Mouse (Mus musculus) hematopoietic stem cell, adult 5-6 weeks (primary cell): ENCODE data around the gene Atcay. TPM values are rescaled to one million over a fixed set of nuclear protein-coding genes. Genes with fewer than 3 reads are reported as not detected.
A peak's percentile ranks its signal among the peaks of the same experiment; 100 is the strongest.
"Not testable (repeated sequence)": the region's sequence is repeated elsewhere in the genome, so short reads cannot be mapped to it uniquely, and the experiment has no call there.

ENCODE experiments used
- ATAC-seq, 2 experiments: fragments of 125-278 bp in 1 of 2; replicated peaks in 1 of 2; 2 replicates each; pipeline ENCODE4 v1.8.0; 2016 to 2017; ENCODE audit warnings: inconsistent platforms in 2 of 2, mild to moderate bottlenecking in 2 of 2, moderate number of reproducible peaks in 2 of 2, low read depth in 1 of 2, moderate TSS enrichment in 1 of 2; ENCODE audit not compliant: low FRiP score in 2 of 2, poor library complexity in 2 of 2, severe bottlenecking in 2 of 2, insufficient read depth in 1 of 2, low TSS enrichment in 1 of 2
- total RNA-seq: library from RNA; stranded (forward); fragments of 172-1452, 232-1000 nt; gene quantifications from 2 replicates; pipeline ENCODE4 v1.2.3, GENCODE M21; 2017

Gene Atcay
- total RNA-seq, 1 experiment from 2014 or later: not detected

DNA sequence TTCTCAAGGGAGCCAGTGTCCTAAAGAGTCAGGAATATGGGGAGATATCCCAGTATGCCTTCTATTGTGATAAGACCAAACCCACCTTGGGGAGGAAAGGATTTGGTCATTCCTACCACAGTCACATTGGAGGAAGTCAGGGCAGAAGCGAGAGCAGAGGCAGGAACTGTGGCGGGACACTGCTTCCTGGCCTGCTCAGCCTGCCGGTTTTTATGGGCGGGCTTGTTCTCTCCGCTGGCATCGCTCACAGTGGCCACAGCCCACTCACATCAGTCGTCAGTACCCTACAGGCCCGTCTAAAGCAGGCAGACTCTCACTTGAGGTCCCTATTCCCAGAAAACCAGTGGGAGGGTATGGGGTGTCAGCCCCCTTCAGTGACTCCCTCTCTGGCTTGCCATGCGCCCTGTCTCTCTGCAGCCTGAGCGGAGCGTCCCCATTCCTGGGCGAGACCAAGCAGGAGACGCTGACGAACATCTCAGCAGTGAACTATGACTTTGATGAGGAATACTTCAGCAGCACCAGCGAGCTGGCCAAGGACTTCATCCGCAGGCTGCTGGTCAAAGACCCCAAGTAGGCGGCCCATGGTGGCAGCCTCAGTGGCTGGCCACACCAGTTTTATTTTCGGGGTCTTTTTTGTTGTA is 39.2 kb downstream of the Atcay start:
- peak; percentile 39 to 48; a peak in 2 of 4 replicates for ATAC-seq

GRCm38 (mm10) chr10:81190912-81191321 is 39.7 kb downstream of the Atcay start:
- ATAC-seq: no peak; a peak in 1 of 4 replicates

DNA sequence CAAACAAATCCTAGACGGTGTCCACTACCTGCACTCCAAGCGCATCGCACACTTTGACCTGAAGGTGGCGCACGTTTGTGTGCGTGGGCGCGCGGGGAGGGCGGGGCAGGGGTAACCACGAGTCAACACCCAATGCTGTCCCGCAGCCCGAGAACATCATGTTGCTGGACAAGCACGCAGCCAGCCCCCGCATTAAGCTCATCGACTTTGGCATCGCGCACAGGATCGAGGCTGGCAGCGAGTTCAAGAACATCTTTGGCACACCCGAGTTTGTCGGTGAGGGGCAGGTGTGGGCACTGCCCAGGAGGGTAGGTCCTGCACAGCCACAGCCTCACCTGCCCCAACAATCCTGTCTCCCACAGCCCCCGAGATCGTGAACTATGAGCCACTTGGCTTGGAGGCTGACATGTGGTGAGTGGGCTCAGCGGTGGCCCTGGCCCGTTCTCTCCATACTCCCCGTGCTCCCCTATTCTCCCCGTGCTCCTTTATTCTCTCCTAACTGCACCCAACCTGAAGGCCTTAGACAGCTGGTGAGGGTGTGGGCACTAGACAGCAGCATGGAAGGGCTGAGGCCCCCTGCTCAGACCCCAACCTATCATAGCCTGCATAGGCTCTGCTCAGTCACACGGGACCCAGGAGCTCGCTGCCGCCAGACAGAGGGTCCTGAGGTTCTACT is 40.3 kb downstream of the Atcay start:
- ATAC-seq: no peak

- ATAC-seq: no peak
These were observed 40.8 kb downstream of the Atcay start for GRCm38 (mm10) chr10:81189821-81190220.

DNA sequence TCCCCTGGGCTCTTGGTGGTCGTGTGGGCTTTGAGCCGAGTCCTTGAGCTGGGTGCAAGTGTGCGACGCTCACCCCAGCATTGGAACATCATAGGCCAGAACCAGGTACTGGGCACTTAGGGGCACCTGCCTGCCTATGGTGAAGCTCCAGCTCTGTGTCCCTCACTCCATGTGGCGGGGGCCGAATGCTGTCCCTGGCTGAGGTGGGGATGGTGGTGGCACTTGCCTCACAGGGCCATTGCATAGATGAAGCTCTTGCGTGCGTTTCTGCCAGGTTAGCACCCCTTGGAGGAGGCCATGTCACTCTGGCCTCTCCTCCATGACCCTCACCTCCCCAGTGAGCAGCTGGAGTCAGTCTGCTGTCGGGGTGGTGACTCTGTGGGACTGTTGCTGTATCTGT is 43.5 kb downstream of the Atcay start:
- no peak for ATAC-seq

- no peak for ATAC-seq
These were observed 45.9 kb downstream of the Atcay start for GRCm38 (mm10) chr10:81184765-81185164.

DNA sequence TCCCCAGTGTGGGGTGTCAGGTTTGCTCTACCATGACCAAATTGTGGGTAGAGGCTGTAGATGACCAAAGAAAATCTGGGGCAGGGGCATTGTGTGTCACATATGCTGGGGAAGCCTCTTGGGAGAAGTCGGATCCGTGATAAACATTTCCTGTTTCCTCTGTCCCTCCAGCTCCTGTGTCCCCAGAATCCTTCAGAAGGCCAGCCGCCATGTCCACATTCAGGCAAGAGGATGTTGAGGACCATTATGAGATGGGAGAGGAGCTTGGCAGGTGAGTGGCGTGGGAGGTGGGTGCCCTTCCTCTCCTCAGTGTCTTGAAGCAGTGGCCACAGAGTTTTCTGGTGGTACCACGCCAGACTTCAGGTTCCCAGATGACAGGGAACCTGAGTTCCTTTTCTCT is 46.8 kb downstream of the Atcay start, which contains the start of gene 4930442H23Rik:
4930442H23Rik (minus strand) TSS at position 45 of the 400 bp plus-strand sequence.
- ATAC-seq: no peak

- peak; percentile 87 to 91 for ATAC-seq
These were observed 48.0 kb downstream of the Atcay start, which contains the start of gene Dapk3 for GRCm38 (mm10) chr10:81182336-81183333. Gene Dapk3 (plus strand): TSS chr10:81183005.

DNA sequence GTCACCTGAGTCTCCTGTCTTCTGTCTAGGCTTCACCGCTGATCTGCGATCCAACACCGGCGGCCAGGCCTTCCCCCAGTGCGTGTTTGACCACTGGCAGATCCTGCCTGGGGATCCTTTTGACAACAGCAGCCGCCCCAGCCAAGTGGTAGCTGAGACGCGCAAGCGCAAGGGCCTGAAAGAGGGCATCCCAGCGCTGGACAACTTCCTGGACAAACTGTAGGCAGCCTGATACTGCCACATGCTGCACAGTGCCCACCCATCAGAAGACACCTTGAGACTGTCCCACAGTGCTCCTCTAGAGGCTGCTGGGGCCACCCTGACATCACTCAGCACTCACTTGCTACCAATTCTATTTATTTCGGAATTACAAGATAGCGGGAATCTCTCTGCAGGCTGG is 48.8 kb downstream of the Atcay start:
- ATAC-seq: not testable (repeated sequence)

DNA sequence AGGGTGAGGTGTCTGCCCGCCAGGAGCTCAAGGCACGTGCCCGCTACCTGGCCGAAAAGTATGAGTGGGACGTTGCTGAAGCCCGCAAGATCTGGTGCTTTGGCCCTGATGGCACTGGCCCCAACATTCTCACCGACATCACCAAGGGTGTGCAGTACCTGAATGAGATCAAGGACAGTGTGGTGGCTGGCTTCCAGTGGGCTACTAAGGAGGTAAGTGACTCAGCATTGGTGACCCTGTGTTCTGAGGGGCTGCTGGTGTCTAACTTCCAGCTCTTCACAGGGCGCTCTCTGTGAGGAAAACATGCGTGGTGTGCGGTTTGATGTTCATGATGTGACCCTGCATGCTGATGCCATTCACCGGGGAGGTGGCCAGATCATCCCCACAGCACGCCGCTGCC is 49.7 kb downstream of the Atcay start:
- ATAC-seq: no peak

GRCm38 (mm10) chr10:81179451-81180342 is 50.9 kb downstream of the Atcay start:
- no peak for ATAC-seq

- ATAC-seq: no peak
These were observed 51.7 kb downstream of the Atcay start for GRCm38 (mm10) chr10:81178927-81179326.

- ATAC-seq: no peak
These were observed 52.5 kb downstream of the Atcay start for GRCm38 (mm10) chr10:81177958-81178712.

GRCm38 (mm10) chr10:81177491-81177925 is 53.1 kb downstream of the Atcay start:
- ATAC-seq: no peak

- ATAC-seq: peak; percentile 34 to 47; a peak in 3 of 4 replicates
These were observed 54.0 kb downstream of the Atcay start, which contains the start of gene Eef2 for GRCm38 (mm10) chr10:81176466-81177271. Gene Eef2 (plus strand): TSS chr10:81176631.
